Mouse (Mus musculus) E14TG2a.4 (cell line): ENCODE results near the gene Nr1d1.

Experiments used
- CTCF ChIP-seq: conservative IDR thresholded peaks from 2 replicates; pipeline ENCODE4 v1.5.1; 2014; ENCODE audit warnings: low read length
- POU5F1 ChIP-seq: IDR thresholded peaks from 2 replicates; pipeline ENCODE4 v1.6.1; 2014; ENCODE audit warnings: low read length, borderline replicate concordance

DNA sequence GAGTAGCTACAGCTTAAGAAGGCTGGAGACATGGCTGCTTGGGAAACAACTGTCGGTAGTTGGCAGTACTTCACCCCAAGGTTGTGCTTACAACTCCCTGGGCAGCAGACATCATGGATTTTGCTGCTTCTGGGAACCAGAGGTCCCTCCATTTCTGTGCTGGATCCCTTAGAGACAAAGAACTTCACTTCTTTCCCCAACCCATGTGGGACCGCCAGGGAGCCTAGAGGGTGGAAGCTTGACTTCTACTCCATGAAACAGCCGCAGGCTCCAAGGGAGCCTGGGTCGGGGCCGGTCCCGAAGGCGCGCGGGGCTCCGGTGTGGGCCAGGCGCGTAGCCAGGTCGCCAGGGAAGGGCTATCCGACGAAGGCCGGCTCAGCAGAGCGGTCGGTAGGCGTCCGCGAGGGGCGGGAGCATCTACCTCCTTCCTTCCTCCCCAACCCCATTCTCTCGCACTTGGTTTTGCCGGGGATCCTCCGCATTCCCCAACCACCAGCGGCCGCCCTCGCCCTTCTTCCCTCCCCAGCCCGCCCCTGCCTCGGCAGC lies 19.4 kb upstream of the Nr1d1 start:
- TF ChIP-seq CTCF (no peak), POU5F1 (no peak)
